Mouse (Mus musculus) retina, postnatal 7 days (tissue): ENCODE data around the gene Tgfbi.

Experiments
- DNase-seq: peaks from one replicate; pipeline ENCODE4 v3.0.0-alpha.2; 2012; ENCODE audit warnings: low read depth, low spot score

Gene Tgfbi

GRCm38 (mm10) chr13:56683306-56683705 is 74.0 kb downstream of the Tgfbi start:
- no peak for DNase-seq
